Mouse (Mus musculus) lung, adult 2 months (tissue): ENCODE data around the gene Aff4.

Experiments
- CTCF ChIP-seq: fragments of 200-500 bp; IDR thresholded peaks from 2 replicates; pipeline ENCODE4 v1.5.1; 2011; ENCODE audit warnings: mild to moderate bottlenecking, low read length, control low read depth; ENCODE audit not compliant: insufficient read depth
- POLR2A ChIP-seq: fragments of 200-500 bp; IDR thresholded peaks from 2 replicates; pipeline ENCODE4 v1.6.1; 2011; ENCODE audit warnings: low read depth, mild to moderate bottlenecking, control low read depth, low read length, borderline replicate concordance; ENCODE audit errors: extremely low read depth

- TF ChIP-seq POLR2A (no peak), CTCF (no peak)
Observed at GRCm38 (mm10) chr11:53308251-53308864, 42.3 kb upstream of the Aff4 start.
